In genomic region chr3:146318987-146319386, GRCm38 (mm10) we compare ENCODE assay signal across 11 mouse cellular contexts.
A peak's percentile ranks its signal among the peaks of the same experiment; 100 is the strongest.
DNase-seq lines count a peak whose midpoint lies in the region; ATAC-seq and TF ChIP-seq lines count a peak whose summit lies in the region.
"Had no signal": no experiment of that assay in that cellular context is flagged by ENCODE, and none has a peak within 500 bp of the region (broad histone marks: within the 10 kb centered on the region; RNA-seq: fewer than 3 reads in every experiment).

No protein-coding gene starts in this region.

- H3K9ac ChIP-seq in forebrain, embryonic 12.5 days: no peak overlapping the region
- H3K9ac ChIP-seq in limb, embryonic 12.5 days (replicated peaks): 0 out of 2 replicates have a peak overlapping the region, but pooled peaks have one; percentile 12
- H3K9ac ChIP-seq in liver, embryonic 11.5 days (ENCODE audit: low read depth, low read length): no peak overlapping the region
- H3K9ac ChIP-seq: heart, embryonic 13.5 days had no signal

- ATAC-seq in forebrain, embryonic 12.5 days (ENCODE audit: low FRiP score): peak; percentile 90
- no peak for ATAC-seq in limb, embryonic 12.5 days (ENCODE audit: insufficient number of reproducible peaks, insufficient read depth, low FRiP score, low TSS enrichment, low read depth)
- no peak for ATAC-seq in liver, embryonic 11.5 days (replicated peaks; ENCODE audit: low FRiP score)

- TF ChIP-seq POLR2A in olfactory bulb, adult 2 months (IDR thresholded peaks at IDR 0.05; ENCODE audit: insufficient read depth, low read depth, low read length): no peak

- peaks cover 16% of the 10 kb centered on the region for H3K4me1 ChIP-seq in forebrain, embryonic 12.5 days
- H3K4me1 ChIP-seq in limb, embryonic 12.5 days (replicated peaks): peaks cover 10% of the 10 kb centered on the region
- peaks cover 13% of the 10 kb centered on the region for H3K4me1 ChIP-seq in olfactory bulb, adult 2 months (ENCODE audit: control insufficient read depth, insufficient read depth, low read length)
- no peaks in the 10 kb centered on the region for H3K4me1 ChIP-seq in liver, embryonic 11.5 days (replicated peaks; ENCODE audit: control insufficient read depth, insufficient read depth, low read length)

- peaks cover 28% of the 10 kb centered on the region for H3K27me3 ChIP-seq in forebrain, embryonic 12.5 days
- peaks cover 5% of the 10 kb centered on the region; the same call in 1 of the 2 replicates for H3K27me3 ChIP-seq in limb, embryonic 12.5 days
- H3K27me3 ChIP-seq in liver, embryonic 11.5 days (replicated peaks; ENCODE audit: control insufficient read depth, insufficient read depth, low read length): no peaks in the 10 kb centered on the region
- H3K27me3 ChIP-seq: heart, embryonic 13.5 days had no signal

- H3K9me3 ChIP-seq in forebrain, embryonic 12.5 days: no peaks in the 10 kb centered on the region
- no peaks in the 10 kb centered on the region for H3K9me3 ChIP-seq in limb, embryonic 12.5 days
- no peaks in the 10 kb centered on the region for H3K9me3 ChIP-seq in liver, embryonic 11.5 days (ENCODE audit: control insufficient read depth, low read length)
- H3K9me3 ChIP-seq: heart, embryonic 13.5 days had no signal

- peak overlapping the region; percentile 35 for H3K4me2 ChIP-seq in forebrain, embryonic 12.5 days
- H3K4me2 ChIP-seq in limb, embryonic 12.5 days: peak overlapping the region; percentile 37
- no peak overlapping the region for H3K4me2 ChIP-seq in liver, embryonic 11.5 days
- H3K4me2 ChIP-seq: heart, embryonic 13.5 days had no signal

- TF ChIP-seq CTCF in olfactory bulb, adult 2 months (IDR thresholded peaks at IDR 0.05; ENCODE audit: insufficient read depth, low read depth, low read length): no peak

- no peak overlapping the region for H3K4me3 ChIP-seq in forebrain, embryonic 12.5 days (replicated peaks)
- H3K4me3 ChIP-seq in limb, embryonic 12.5 days (replicated peaks): no peak overlapping the region
- 0 out of 2 replicates have a peak overlapping the region, but pooled peaks have one; percentile 6 for H3K4me3 ChIP-seq in olfactory bulb, adult 2 months (ENCODE audit: insufficient read depth, low read depth, low read length)
- no peak overlapping the region for H3K4me3 ChIP-seq in liver, embryonic 11.5 days (ENCODE audit: low read depth, low read length)
- H3K4me3 ChIP-seq: heart, embryonic 13.5 days had no signal

- no peaks in the 10 kb centered on the region for H3K36me3 ChIP-seq in forebrain, embryonic 12.5 days (replicated peaks)
- H3K36me3 ChIP-seq in limb, embryonic 12.5 days: no peaks in the 10 kb centered on the region
- H3K36me3 ChIP-seq in liver, embryonic 11.5 days (ENCODE audit: control insufficient read depth, insufficient read depth, low read length): no peaks in the 10 kb centered on the region
- H3K36me3 ChIP-seq: heart, embryonic 13.5 days had no signal

- 6% methylated on average over 13 of the region's 13 CpGs for WGBS in forebrain, embryonic 12.5 days
- 25% methylated on average over 13 of the region's 13 CpGs for WGBS in limb, embryonic 12.5 days
- WGBS in olfactory bulb, adult 2 months: 9% methylated on average over 13 of the region's 13 CpGs
- 62% methylated on average over 13 of the region's 13 CpGs for WGBS in liver, embryonic 11.5 days

- H3K27ac ChIP-seq in forebrain, embryonic 12.5 days: peak overlapping the region; percentile 57
- no peak overlapping the region for H3K27ac ChIP-seq in limb, embryonic 12.5 days
- H3K27ac ChIP-seq in olfactory bulb, adult 2 months (ENCODE audit: insufficient read depth, low read depth, low read length): peak overlapping the region; percentile 81
- H3K27ac ChIP-seq in liver, embryonic 11.5 days (ENCODE audit: low read depth, low read length): no peak overlapping the region
- H3K27ac ChIP-seq: heart, embryonic 13.5 days had no signal

- peak; percentile 40 to 45 for DNase-seq in right cerebral cortex, adult 2 months (ENCODE audit: low spot score in 2 of 2)
- DNase-seq in right cerebral cortex, postnatal 4 days: no peak
- no peak for DNase-seq in liver, embryonic 11.5 days (ENCODE audit: low spot score)
- DNase-seq in thymus, adult 18-20 months: no peak
- DNase-seq in kidney, postnatal 4 days: no peak
- DNase-seq: adrenal gland, postnatal 36 days; kidney, adult 8-10 months had no signal

Comparison
In these comparisons a context has a peak if more than half of its experiments do, and no peak if none do; other contexts are left out.
1. DNase-seq: peak in right cerebral cortex, adult 2 months (2 of 2); none in right cerebral cortex, postnatal 4 days (single experiment), liver, embryonic 11.5 days (single experiment), thymus, adult 18-20 months (0 of 2) and kidney, postnatal 4 days (0 of 2).
2. H3K27ac ChIP-seq: peak in forebrain, embryonic 12.5 days (single experiment) and olfactory bulb, adult 2 months (single experiment); none in limb, embryonic 12.5 days (single experiment) and liver, embryonic 11.5 days (single experiment).